Mouse (Mus musculus) monocyte, adult 2 months (primary cell): ENCODE data around the gene Foxp2.

Experiments
- DNase-seq, 2 experiments: peaks; one replicate each; pipeline ENCODE4 v3.0.0; 2022; ENCODE audit warnings: low spot score in 2 of 2, low read depth in 1 of 2

The Foxp2 gene

GRCm38 (mm10) chr6:15370281-15370680 lies 469.1 kb downstream of the Foxp2 start:
- no peak for DNase-seq

DNA sequence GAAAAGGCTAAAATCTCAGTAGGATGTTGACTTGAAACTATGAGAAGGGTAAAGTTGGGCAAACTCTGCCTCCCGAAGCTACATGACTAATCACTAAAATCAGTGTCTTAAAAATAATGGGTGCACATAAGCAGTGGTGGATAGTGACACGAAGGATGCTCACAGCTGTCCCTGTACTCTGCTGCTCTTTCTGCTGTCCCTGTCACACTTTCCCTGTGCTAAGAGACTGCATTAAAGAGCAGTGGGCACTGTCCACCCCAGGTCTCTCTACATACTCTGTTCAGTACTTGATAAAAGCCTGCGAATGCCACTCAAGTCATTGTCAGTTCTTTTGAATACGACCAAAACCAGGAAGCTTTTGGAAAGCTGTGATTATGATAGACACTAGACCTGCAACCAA lies 469.7 kb downstream of the Foxp2 start:
- DNase-seq: no peak

DNA sequence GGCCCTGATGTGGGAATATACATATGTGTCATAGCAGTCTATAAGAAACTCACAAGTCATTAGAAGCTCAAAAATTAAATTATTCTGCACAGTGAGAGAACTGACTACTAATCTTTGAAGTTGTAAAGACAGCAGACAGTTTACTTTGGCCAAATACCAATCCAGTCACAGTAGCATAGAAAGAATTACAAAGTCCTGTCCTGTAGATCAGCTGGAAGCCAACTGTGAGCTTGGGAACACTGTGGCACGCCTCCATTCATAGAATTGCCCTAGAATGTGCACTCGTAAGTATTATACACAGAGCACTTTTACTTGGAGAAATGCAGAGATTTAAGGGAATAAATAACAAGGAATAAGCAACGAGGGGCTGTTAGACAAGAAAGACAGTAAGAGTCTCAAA lies 472.5 kb downstream of the Foxp2 start:
- no peak for DNase-seq

DNA sequence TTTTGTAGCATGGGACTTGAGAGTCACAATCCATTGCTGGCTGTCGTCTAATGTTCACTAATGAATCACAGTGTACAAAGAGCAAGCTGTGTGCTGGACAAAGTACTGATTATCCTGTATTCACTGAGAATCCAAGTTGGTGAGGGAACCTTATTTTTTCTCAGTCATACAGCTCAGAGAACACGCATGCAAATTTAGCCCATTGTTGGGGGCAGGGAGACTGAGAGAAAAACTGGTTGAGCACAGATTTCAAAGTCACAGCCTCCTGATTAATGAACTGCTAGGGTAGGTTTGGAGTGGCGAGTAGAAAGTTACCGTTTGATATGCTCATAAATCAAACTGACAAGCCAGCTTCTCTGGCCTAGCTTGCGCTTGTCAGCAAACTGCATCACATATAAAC lies 477.1 kb downstream of the Foxp2 start:
- DNase-seq: no peak

DNA sequence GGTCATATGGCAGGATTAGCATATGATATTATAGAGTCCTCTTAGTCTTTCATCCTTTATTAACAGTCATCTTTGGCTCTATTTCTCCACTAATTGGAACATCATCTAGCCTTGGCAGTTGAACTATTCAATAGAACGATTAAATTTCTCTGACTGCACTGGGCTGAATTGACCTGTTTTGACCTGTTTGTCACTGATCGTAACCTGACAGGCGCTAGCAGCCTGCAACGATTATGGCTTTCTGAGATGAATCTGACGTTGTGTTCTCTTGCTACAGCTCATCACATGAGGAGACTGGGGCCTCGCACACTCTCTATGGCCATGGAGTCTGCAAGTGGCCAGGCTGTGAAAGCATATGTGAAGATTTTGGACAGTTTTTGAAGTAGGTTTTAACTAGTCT lies 495.3 kb downstream of the Foxp2 start:
- no peak for DNase-seq

DNA sequence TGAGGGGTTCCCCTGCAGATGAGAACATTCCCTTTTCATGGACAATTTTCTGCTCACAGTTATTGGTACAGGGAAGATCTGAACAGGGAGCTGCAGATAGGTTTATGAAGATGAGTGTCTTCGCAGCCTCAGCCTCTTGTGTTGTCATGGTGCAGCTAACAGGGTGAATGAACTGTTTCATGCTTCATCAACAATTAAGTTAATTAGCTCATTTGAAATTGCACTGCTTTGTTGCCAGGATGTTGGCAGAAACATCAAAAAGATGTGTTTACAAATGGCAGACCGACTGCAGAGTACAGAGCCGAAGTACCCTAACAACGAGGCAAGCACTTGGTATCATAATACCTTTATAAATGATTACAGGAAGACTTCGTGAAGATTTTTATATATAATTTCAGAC lies 496.3 kb downstream of the Foxp2 start:
- no peak for DNase-seq

DNA sequence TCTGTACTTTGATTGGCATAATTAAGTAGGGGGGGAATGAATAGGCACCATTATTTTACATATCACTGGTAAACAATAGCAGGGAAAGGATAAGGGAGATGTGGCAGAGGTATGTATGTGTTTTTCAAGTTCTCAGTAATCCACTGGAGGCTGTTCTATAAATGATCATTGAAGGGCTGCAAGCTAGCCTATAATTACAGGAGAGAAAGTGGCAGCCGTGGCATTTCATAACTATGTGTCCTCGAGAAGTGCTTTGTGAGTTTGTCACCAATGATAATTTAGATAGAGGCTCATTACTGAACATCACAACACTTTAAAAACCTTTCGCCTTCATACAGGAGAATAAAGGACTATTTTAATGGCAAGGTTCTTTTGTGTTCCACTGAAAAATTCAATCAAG lies 500.0 kb downstream of the Foxp2 start:
- DNase-seq: no peak

GRCm38 (mm10) chr6:15402026-15402425 lies 500.9 kb downstream of the Foxp2 start:
- no peak for DNase-seq

- DNase-seq: no peak
Observed at GRCm38 (mm10) chr6:15415099-15415498, 514.0 kb downstream of the Foxp2 start.

DNA sequence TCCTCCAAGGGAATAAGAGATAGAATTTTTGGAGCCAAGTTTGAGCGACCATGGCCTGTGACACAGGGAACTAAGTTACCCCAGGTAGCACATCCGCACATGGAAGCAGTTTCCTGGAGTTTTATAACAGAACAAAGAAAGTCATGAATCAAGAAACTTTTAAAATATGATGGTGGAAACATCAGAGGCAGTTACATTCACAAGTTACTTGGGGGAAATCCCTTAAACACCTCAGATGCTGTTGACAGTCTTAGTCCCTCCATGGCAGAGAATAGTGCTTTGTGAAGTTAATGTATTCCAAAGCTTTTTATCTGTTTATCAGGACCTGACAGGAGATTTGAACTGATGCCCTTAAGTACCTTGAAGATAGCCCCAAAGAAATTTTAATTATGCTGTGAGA lies 558.6 kb downstream of the Foxp2 start:
- no peak for DNase-seq

GRCm38 (mm10) chr6:15463390-15463789 lies 562.2 kb downstream of the Foxp2 start:
- DNase-seq: no peak

- no peak for DNase-seq
Observed at GRCm38 (mm10) chr6:15465471-15465870, 564.3 kb downstream of the Foxp2 start.

GRCm38 (mm10) chr6:15466634-15467033 lies 565.5 kb downstream of the Foxp2 start:
- no peak for DNase-seq

GRCm38 (mm10) chr6:15486909-15487308 lies 585.8 kb downstream of the Foxp2 start:
- DNase-seq: no peak
